7 mouse cellular contexts compared by ENCODE assay signal in the genomic region with DNA sequence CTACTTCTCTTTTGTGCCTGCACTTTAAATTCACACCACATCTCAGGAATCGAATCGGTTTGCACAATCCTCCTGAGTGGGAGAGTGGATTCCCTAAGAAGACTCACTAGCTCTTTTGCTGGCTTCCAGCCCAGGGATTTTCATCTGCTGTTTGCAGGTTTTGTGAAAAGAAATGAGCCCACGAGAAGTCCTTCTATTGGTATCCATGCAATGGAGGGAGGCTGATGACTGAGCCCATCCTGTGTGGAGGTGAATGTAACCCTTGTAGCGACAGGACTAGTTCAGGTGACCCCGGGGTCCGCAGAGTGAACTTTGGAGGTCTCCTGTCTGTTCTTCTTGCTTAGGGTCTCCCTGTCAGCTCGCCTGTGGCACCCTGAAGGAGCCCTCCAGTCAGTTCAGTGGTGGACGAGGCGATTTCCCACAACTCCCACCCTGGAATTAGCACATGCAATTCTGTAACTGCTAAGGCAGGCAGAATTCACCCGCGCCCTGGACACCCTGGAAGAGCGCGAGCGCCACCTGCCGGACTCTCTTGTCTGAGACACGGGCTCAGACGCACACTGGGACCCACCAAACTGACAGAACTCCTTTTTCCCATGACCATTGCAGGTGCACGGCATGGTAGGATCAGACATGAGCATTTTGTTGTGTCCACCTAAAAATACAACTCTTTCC.
DNase-seq lines count a peak whose midpoint lies in the region; TF ChIP-seq lines count a peak whose summit lies in the region.

No protein-coding gene starts in this region.

- DNase-seq in R1 (ENCODE audit: low read depth, low spot score) = peak; percentile 85
- DNase-seq in cerebellum, adult 8-10 months = peak; percentile 22
- peak; percentile 48 to 56 for DNase-seq in frontal cortex, postnatal 14 days (ENCODE audit: low spot score in 2 of 2)
- DNase-seq in induced T-regulatory cell, adult 2 months (ENCODE audit: low read depth) = peak; percentile 48
- DNase-seq in left cerebral cortex, adult 2 months (ENCODE audit: extremely low spot score in 1 of 2, low spot score in 2 of 2) = peak; percentile 55 to 61
- peak; percentile 86 for DNase-seq in mesoderm, embryonic 11.5 days (ENCODE audit: low read depth, low spot score)
- peak; percentile 6 for DNase-seq in spleen, postnatal 36 days (ENCODE audit: low spot score in 2 of 2)

- H3K4me3 ChIP-seq in left cerebral cortex, adult 2 months = no peak overlapping the region

- intact Hi-C loops in left cerebral cortex, adult 2 months (cut with DNase I) = loop anchor here (2.0 to 5.0 kb wide), 3 partner anchors 103 to 1195 kb away; no protein-coding TSS in a partner anchor

- peak; percentile 91 for TF ChIP-seq CTCF in left cerebral cortex, adult 2 months (IDR thresholded peaks at IDR 0.05)

- H3K27ac ChIP-seq in left cerebral cortex, adult 2 months = no peak overlapping the region

Comparison
In these comparisons a context has a peak if more than half of its experiments do, and no peak if none do; other contexts are left out.
1. DNase-seq: peak in every context shown above with its lines; median percentile 86 in mesoderm, embryonic 11.5 days; 85 in R1; 58 in left cerebral cortex, adult 2 months; 52 in frontal cortex, postnatal 14 days; 48 in induced T-regulatory cell, adult 2 months; 22 in cerebellum, adult 8-10 months; 6 in spleen, postnatal 36 days.